Mouse (Mus musculus): ENCODE data around the gene Ranbp9. TPM values are rescaled to one million over a fixed set of nuclear protein-coding genes. Genes with fewer than 3 reads are reported as not detected.
A peak's percentile ranks its signal among the peaks of the same experiment; 100 is the strongest.
"Not testable (repeated sequence)": the region's sequence is repeated elsewhere in the genome, so short reads cannot be mapped to it uniquely, and the experiment has no call there.

Ranbp9 gene
- polyA plus RNA-seq, 2 experiments from 2014 or later = 28.3 to 45.2 TPM

DNA sequence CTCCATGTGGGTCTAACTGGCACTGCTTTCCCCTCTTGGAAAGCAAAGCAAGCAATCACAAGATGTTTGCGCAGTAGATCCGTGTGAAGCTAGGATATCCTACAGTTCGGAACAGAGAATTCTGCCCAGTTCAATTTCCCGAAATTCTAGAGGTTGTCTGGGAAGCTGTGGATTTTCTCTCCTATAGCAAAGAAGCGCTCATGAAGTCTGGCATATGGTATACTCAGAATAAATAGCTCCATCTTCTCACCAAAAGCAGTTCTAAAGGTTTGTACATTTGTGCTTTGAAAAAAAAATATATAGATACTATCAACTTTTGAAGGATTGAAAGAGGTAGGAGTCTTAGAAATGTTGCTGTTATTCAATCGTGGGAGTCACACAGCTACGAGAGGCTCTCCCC is 14.6 kb upstream of the Ranbp9 start:
- ATAC-seq = no peak

DNA sequence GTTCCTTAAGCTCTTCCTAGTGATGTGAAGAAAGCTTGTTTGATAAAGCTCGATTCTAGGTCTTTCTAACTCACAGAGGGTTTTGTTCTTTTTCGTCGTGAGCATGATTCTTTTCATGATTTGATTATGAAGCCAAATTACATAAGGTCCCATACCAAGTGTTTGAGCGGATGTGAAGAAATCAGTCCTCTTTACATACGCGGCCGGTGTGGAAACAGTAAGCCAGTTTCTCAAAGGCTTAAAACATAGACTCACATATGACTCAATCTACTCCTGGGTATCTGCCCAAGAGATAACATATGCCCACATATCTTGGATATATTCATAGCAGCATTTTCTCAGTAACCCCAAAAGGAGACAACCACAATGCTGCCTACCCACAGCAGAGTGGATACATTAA is 12.6 kb upstream of the Ranbp9 start:
- no peak for ATAC-seq

GRCm38 (mm10) chr13:43493058-43493481 is 12.0 kb upstream of the Ranbp9 start:
- no peak for ATAC-seq

- no peak for ATAC-seq
These were observed 5.6 kb upstream of the Ranbp9 start for GRCm38 (mm10) chr13:43486501-43487213.

DNA sequence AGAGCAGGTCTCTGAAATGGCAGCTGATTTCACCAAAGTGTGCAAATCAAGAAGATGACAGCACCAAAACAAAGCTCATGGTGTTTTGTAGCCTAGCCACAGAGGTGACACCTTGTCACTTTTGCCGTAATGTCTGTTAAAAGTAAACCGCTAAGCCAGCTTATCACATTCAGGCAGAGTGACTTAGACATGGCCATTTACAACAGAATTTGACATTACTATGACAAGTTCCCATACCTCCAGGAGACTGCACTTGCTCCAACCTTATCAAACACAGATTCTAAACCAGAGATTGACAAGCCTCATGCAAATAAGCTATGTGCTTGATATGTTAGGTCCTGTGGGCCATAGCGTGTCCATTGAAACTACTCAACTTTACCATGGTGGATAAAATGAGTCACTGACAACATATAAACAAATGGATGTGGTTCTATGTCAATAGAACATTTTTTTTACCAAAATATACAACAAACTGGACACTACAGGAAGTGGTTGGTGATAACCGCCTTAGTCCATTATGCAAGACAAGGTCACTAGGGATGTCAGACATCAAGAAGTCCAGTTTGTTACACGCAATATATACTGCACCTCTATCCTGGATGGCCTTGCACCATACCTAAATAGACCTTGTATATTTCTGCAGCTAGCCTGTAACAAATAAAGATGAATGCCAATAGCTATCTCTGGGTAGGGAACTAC is 4.3 kb upstream of the Ranbp9 start:
- ATAC-seq = no peak

DNA sequence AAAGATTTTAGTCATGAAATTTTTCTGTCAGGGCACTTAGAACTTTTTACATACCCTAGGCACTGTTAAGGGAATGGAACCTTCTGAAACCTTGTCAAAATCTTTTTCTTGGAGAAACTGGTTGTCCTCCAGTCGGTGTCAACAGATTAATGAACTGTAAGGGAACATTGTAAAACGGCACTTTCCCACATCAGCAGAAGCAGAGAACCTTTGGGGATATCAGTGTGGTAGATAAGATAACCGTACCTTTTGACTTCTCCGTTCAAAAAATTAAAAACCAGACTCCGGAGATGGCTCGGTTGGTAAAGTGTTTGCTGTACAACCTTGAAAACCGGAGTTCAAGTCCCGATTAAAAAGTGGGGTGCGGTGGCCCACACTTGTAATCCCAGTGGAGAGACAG is 1.7 kb upstream of the Ranbp9 start:
- ATAC-seq = no peak

- ATAC-seq = no peak
These were observed 770 bp upstream of the Ranbp9 start for GRCm38 (mm10) chr13:43481859-43482245.

DNA sequence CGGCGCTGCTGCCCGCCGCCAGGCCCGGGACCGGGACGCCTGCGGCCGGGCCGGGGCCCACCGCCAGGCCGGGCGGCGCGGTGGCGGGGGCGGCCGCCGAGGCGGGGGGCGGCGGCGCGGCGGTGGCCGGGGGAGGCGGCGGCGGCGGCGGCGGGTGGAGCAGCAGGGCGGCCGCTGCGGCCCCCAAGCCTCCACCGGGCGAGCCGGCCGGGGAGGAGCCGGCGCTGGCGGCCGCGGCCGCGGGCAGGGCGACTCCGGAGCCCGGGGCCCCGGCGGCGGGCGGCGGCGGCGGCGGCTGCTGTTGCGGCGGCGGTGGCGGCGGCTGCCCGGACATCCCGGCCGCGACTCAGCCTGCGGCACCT is 506 bp downstream of the Ranbp9 start:
- no peak for ATAC-seq

- ATAC-seq = no peak
These were observed 1.1 kb downstream of the Ranbp9 start for GRCm38 (mm10) chr13:43479767-43480571.

- ATAC-seq = no peak
These were observed 1.9 kb downstream of the Ranbp9 start for GRCm38 (mm10) chr13:43479024-43479705.

DNA sequence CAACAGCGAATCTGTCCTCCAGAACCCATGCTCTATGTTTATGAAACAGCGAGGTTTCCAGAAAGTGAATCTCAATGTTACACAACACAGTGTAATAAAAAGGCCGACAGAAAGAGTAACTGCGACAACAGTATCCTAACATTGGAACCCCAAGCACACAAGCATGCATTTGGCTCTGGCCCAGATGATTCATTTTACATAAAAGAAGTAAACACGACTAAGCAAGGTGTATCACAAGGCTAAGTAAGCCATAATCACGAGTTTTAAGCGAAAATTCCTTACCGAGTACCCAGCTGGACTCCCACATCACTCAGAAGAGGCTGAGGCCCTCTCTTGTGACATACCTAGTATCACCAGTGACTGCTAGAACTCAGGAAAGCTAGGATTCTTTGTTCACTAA is 2.5 kb downstream of the Ranbp9 start:
- ATAC-seq = no peak

DNA sequence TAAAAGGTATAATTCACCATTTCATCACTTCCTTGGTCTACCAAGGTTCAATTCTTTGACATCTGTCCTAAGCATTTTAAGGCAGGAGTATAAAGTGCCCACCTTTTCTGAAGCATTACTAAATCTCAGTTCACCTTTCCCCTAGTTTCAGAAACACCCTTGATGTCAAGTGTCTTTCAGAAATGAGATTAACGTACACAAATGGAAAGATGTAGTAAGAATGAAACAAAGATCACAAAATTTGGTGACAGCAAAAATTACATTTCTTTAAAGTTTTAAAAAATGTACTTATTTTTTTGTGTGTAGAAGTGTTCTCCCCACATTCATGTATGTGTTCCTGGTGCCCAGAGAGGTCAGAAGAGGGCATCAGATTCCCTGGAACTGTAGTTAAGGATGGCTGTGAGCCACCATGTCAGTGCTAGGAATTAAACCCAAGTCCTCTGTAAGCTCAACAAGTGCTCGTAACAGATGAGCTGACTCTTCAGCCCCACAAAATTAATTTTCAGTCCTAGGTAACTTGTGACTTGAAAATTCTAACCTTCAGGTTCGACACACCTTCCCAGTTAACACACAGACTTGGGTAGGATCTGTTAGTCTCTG is 3.9 kb downstream of the Ranbp9 start:
- ATAC-seq = no peak

DNA sequence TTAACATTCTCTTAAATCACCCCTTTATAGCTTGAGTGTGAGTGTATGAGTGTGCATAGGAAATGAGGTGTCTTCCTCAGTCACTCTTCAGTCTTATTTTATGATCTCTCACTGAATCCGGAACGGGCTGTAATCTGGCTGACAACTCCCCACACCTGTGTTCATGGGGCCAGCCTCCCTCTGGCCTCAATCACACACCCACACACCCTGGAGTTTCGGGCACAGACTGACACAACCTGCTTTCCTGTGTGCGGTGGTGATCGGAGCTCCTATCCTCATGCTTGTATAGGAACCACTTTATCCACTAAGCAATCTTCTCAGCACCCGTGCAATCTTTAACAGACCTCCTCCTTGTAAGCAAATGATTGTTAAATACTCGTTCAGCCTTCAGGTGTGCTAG is 4.9 kb downstream of the Ranbp9 start:
- ATAC-seq = no peak

- ATAC-seq = no peak
These were observed 6.4 kb downstream of the Ranbp9 start for GRCm38 (mm10) chr13:43474722-43475121.

- ATAC-seq = not testable (repeated sequence)
These were observed 9.2 kb downstream of the Ranbp9 start for GRCm38 (mm10) chr13:43471861-43472260.

DNA sequence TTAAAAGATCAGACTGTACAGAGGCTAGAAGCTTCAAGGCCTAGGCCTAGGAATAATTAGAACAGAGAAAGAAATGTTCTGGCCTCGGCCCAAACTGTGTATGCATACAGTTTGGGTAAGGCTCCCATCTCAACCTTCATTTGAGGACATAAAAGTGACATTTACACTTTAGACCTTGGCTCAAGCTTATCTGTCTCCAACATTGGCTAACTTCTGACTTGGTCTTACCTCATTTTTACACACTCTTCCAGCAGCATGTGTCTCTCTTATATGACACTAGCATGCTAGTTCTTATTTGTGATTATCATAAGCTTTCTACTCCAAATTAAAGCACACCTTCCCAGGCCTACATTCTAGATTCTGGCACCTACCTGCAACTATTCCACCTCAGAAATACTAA is 11.5 kb downstream of the Ranbp9 start:
- no peak for ATAC-seq

- no peak for ATAC-seq
These were observed 16.5 kb downstream of the Ranbp9 start for GRCm38 (mm10) chr13:43464605-43465004.

DNA sequence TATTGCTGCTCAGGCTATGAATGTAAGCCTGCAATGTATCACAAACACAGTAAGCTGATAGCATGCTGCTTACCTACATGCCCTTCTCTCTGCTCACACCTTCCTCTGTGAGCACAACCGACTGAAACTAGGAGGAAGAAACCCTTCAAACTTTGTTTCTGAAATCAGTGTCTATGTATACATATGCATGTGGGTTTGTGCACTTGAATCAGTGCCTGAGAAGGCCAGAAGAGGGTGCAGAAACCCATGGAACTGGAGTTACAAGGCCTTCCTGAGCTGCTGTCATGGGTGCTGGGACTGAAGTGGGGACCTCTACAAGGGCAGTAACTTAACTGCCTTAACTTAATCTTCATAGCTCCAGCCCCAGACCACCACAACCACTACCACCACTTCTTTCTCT is 23.9 kb downstream of the Ranbp9 start:
- ATAC-seq = no peak

GRCm38 (mm10) chr13:43454431-43454830 is 26.7 kb downstream of the Ranbp9 start:
- ATAC-seq = no peak

DNA sequence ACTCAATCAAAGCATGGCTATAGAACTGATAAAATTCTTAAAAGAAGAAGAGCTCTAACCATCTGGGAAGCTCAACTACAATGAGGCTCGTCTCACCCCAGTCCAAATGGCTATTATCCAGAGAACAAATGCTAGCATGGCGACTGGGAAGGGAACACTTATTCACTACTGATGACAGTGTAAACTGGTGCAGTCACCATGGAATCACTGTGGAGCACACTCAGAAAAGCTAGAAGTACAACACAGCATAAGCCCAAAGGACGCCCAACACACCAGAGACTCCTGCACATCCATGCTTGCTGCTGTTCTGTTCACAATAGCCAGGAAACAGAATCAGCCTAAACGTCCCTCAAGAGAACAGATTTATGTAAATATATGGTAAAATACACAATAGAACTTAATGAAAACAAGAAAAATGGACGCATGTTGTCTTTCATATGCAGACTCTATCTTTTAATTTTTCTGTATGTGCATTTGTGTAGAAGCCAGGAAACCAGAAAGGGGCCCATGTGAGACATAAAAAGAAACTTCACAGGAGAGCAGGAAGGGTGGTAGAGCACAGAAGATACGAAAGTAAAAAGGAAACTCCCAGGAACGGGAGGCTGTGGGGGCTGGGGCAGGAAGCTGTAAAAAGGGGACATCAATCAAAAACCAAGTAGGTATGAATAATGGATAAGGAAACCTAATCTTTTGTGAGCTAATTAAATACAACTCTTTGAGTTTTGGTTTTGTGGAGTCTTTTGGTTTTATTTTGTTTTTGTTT is 28.1 kb downstream of the Ranbp9 start:
- ATAC-seq = peak; percentile 91

GRCm38 (mm10) chr13:43452177-43452576 is 28.9 kb downstream of the Ranbp9 start:
- no peak for ATAC-seq

- no peak for ATAC-seq
These were observed 30.4 kb downstream of the Ranbp9 start for GRCm38 (mm10) chr13:43450686-43451085.

Measured in CD4-positive, CD25-positive, alpha-beta regulatory T cell, adult 4 months (primary cell).